ENCODE assay signal across 8 mouse cellular contexts in genomic region chr5:142550706-142551652, GRCm38 (mm10). TPM values are rescaled to one million over a fixed set of nuclear protein-coding genes. Genes with fewer than 3 reads are reported as not detected.
DNase-seq lines count a peak whose midpoint lies in the region; ATAC-seq and TF ChIP-seq lines count a peak whose summit lies in the region.

Radil (minus strand) TSS chr5:142551098.

- H3K4me2 ChIP-seq in embryonic facial prominence, embryonic 11.5 days (ENCODE audit: low read depth, low read length) = peak within 1 kb of the TSS; percentile 99
- H3K4me2 ChIP-seq in intestine, postnatal 0 days (replicated peaks; ENCODE audit: low read depth) = peak within 1 kb of the TSS; percentile 92
- peak within 1 kb of the TSS; percentile 81 for H3K4me2 ChIP-seq in midbrain, embryonic 11.5 days

- H3K36me3 ChIP-seq in embryonic facial prominence, embryonic 11.5 days (replicated peaks; ENCODE audit: control insufficient read depth, insufficient read depth, low read depth, low read length) = no peaks in the 10 kb centered on the region
- H3K36me3 ChIP-seq in intestine, postnatal 0 days (ENCODE audit: control insufficient read depth, insufficient read depth) = no peaks in the 10 kb centered on the region
- H3K36me3 ChIP-seq in midbrain, embryonic 11.5 days (ENCODE audit: control insufficient read depth, insufficient read depth, low read length) = no peaks in the 10 kb centered on the region

- intact Hi-C loops in left cerebral cortex, postnatal 36 days (cut with DNase I) = loop anchor here (2.0 kb wide), 2 partner anchors 48 to 72 kb away; no protein-coding TSS in a partner anchor

- DNase-seq in adrenal gland, postnatal 25 days = peak; percentile 95
- DNase-seq in embryonic facial prominence, embryonic 11.5 days (ENCODE audit: low spot score) = peak; percentile 96
- peak; percentile 47 for DNase-seq in gonadal fat pad, adult 2 months (ENCODE audit: low read depth)
- DNase-seq in left cerebral cortex, postnatal 36 days (ENCODE audit: low spot score in 2 of 2) = peak; percentile 97 to 98
- DNase-seq in midbrain, embryonic 11.5 days (ENCODE audit: low spot score, missing footprints) = peak; percentile 100
- DNase-seq in skeletal muscle tissue, adult 2 months (ENCODE audit: low read depth, low spot score) = peak; percentile 98

- peak within 1 kb of the TSS; percentile 57 for H3K9ac ChIP-seq in embryonic facial prominence, embryonic 11.5 days (replicated peaks; ENCODE audit: low read length)
- H3K9ac ChIP-seq in intestine, postnatal 0 days (ENCODE audit: low read depth, low read length) = peak within 1 kb of the TSS; percentile 37
- H3K9ac ChIP-seq in midbrain, embryonic 11.5 days (ENCODE audit: low read length) = peak within 1 kb of the TSS; percentile 63

- 0 out of 2 replicates have a peak, but pooled peaks cover 4% of the 10 kb centered on the region for H3K4me1 ChIP-seq in embryonic facial prominence, embryonic 11.5 days (ENCODE audit: control insufficient read depth, insufficient read depth, low read length)
- H3K4me1 ChIP-seq in intestine, postnatal 0 days (replicated peaks; ENCODE audit: control insufficient read depth, insufficient read depth, low read length) = 0 out of 2 replicates have a peak, but pooled peaks cover 3% of the 10 kb centered on the region
- peaks cover 18% of the 10 kb centered on the region for H3K4me1 ChIP-seq in midbrain, embryonic 11.5 days (ENCODE audit: control insufficient read depth, insufficient read depth, low read length)

- peak; percentile 78 for ATAC-seq in embryonic facial prominence, embryonic 11.5 days (replicated peaks; ENCODE audit: insufficient number of reproducible peaks, low FRiP score, low TSS enrichment, low read depth)
- peak; percentile 93 for ATAC-seq in intestine, postnatal 0 days
- ATAC-seq in midbrain, embryonic 11.5 days (ENCODE audit: low FRiP score) = peak; percentile 93
- no peak for ATAC-seq in inflammation-experienced regulatory T-cells, adult 6 months

- no peaks in the 10 kb centered on the region for H3K27me3 ChIP-seq in embryonic facial prominence, embryonic 11.5 days (ENCODE audit: control insufficient read depth, insufficient read depth, low read length)
- H3K27me3 ChIP-seq in intestine, postnatal 0 days (replicated peaks; ENCODE audit: control insufficient read depth, insufficient read depth, low read length) = peaks cover 11% of the 10 kb centered on the region; the same call in 1 of the 2 replicates
- no peaks in the 10 kb centered on the region for H3K27me3 ChIP-seq in midbrain, embryonic 11.5 days (ENCODE audit: control insufficient read depth, insufficient read depth, low read length)

- TF ChIP-seq CTCF in intestine, postnatal 0 days (IDR thresholded peaks at IDR 0.05; ENCODE audit: low read depth) = peak; percentile 90

- no peaks in the 10 kb centered on the region for H3K9me3 ChIP-seq in embryonic facial prominence, embryonic 11.5 days (replicated peaks; ENCODE audit: control insufficient read depth, low read length)
- H3K9me3 ChIP-seq in intestine, postnatal 0 days (ENCODE audit: control insufficient read depth) = no peaks in the 10 kb centered on the region
- no peaks in the 10 kb centered on the region for H3K9me3 ChIP-seq in midbrain, embryonic 11.5 days (ENCODE audit: control insufficient read depth, low read length)

- WGBS in embryonic facial prominence, embryonic 11.5 days = 4% methylated on average over 55 of the region's 80 CpGs
- WGBS in intestine, postnatal 0 days = 3% methylated on average over 77 of the region's 80 CpGs
- 3% methylated on average over 67 of the region's 80 CpGs for WGBS in midbrain, embryonic 11.5 days

- peak within 1 kb of the TSS; percentile 58 for H3K4me3 ChIP-seq in embryonic facial prominence, embryonic 11.5 days (ENCODE audit: low read depth, low read length)
- H3K4me3 ChIP-seq in intestine, postnatal 0 days (ENCODE audit: low read depth, low read length) = peak within 1 kb of the TSS; percentile 54
- peak within 1 kb of the TSS; percentile 49 for H3K4me3 ChIP-seq in midbrain, embryonic 11.5 days (ENCODE audit: low read depth, low read length)

- H3K27ac ChIP-seq in embryonic facial prominence, embryonic 11.5 days (replicated peaks; ENCODE audit: low read depth, low read length) = peak within 1 kb of the TSS; percentile 43; the same call in 1 of the 2 replicates
- no peak within 1 kb of the TSS for H3K27ac ChIP-seq in intestine, postnatal 0 days (ENCODE audit: low read depth, low read length)
- peak within 1 kb of the TSS; percentile 61 for H3K27ac ChIP-seq in midbrain, embryonic 11.5 days (ENCODE audit: low read depth, low read length)

RNA-seq across cellular contexts. Expression of gene Radil, which starts in this region (rescaled TPM):
- total RNA-seq in adrenal gland, postnatal 25 days (2021) = 2.9 and 8.1 TPM in 2 replicates
- 1.9 and 2.4 TPM in 2 replicates for polyA plus RNA-seq in embryonic facial prominence, embryonic 11.5 days (2014; fragmentation: Nextera tagmentation; extraction: Ambion mirVana)
- 4.8 and 5.4 TPM in 2 replicates for polyA plus RNA-seq in gonadal fat pad, adult 2 months (2012; rRNA removed)
- polyA plus RNA-seq in intestine, postnatal 0 days (2015; fragmentation: Nextera tagmentation; extraction: Ambion mirVana) = 0.55 and 0.58 TPM in 2 replicates
- 10 to 100 TPM; 13.0 to 21.2 TPM for total RNA-seq in left cerebral cortex, postnatal 36 days (2021)
- polyA plus RNA-seq in midbrain, embryonic 11.5 days (2014; fragmentation: Nextera tagmentation; extraction: Ambion mirVana) = 2.8 and 4.4 TPM in 2 replicates
- not detected for polyA plus RNA-seq in inflammation-experienced regulatory T-cells, adult 6 months (2017; shearing (Covaris generic))

Comparison
In these comparisons a context has a peak if more than half of its experiments do, and no peak if none do; other contexts are left out.
1. Peak in ATAC-seq, H3K4me3 ChIP-seq, H3K9ac ChIP-seq and H3K4me2 ChIP-seq in intestine, postnatal 0 days; RNA of the gene not detected or under 1 TPM.
2. DNase-seq: peak in every context shown above with its lines; median percentile 100 in midbrain, embryonic 11.5 days; 98 in skeletal muscle tissue, adult 2 months; 98 in left cerebral cortex, postnatal 36 days; 96 in embryonic facial prominence, embryonic 11.5 days; 95 in adrenal gland, postnatal 25 days; 47 in gonadal fat pad, adult 2 months.